Mouse (Mus musculus) myocyte (in vitro differentiated cells): ENCODE results near the gene Scarb1.

Source experiments
- CEBPB ChIP-seq: IDR thresholded peaks from 2 replicates; pipeline ENCODE4 v1.6.1; 2011; ENCODE audit warnings: mild to moderate bottlenecking, moderate library complexity; ENCODE audit not compliant: poor library complexity, insufficient read depth, severe bottlenecking
- E2F4 ChIP-seq: IDR thresholded peaks from one replicate; pipeline ENCODE4 v1.6.1; 2011; ENCODE audit warnings: mild to moderate bottlenecking, control low read depth, moderate library complexity; ENCODE audit not compliant: insufficient read depth
- MAX ChIP-seq: IDR thresholded peaks from one replicate; pipeline ENCODE4 v1.6.1; 2011; ENCODE audit warnings: low read depth, mild to moderate bottlenecking, control low read depth
- MYOD1 ChIP-seq, 3 experiments: IDR thresholded peaks; one replicate each; pipeline ENCODE4 v1.6.1; 2011; ENCODE audit warnings: control low read depth in 2 of 3, low read depth in 2 of 3, mild to moderate bottlenecking in 2 of 3, moderate library complexity in 1 of 3; ENCODE audit not compliant: insufficient read length in 2 of 3, control insufficient read depth in 1 of 3
- MYOG ChIP-seq, 3 experiments: IDR thresholded peaks; one replicate each; pipeline ENCODE4 v1.6.1; 2011; ENCODE audit warnings: control low read depth in 2 of 3, low read depth in 2 of 3, mild to moderate bottlenecking in 2 of 3; ENCODE audit not compliant: insufficient read length in 2 of 3, control insufficient read depth in 1 of 3, insufficient read depth in 1 of 3
- POLR2A ChIP-seq: IDR thresholded peaks from one replicate; pipeline ENCODE4 v1.6.1; 2011; ENCODE audit warnings: low read depth, mild to moderate bottlenecking, control low read depth, moderate library complexity; ENCODE audit not compliant: insufficient read length
- POLR2AphosphoS2 ChIP-seq: IDR thresholded peaks from one replicate; pipeline ENCODE4 v1.6.1; 2011; ENCODE audit warnings: low read depth, control low read depth; ENCODE audit not compliant: insufficient read length
- REST ChIP-seq: IDR thresholded peaks from one replicate; pipeline ENCODE4 v1.6.1; 2011; ENCODE audit warnings: mild to moderate bottlenecking, control low read depth, moderate library complexity; ENCODE audit not compliant: insufficient read depth, insufficient read length
- SRF ChIP-seq: IDR thresholded peaks from one replicate; pipeline ENCODE4 v1.6.1; 2011; ENCODE audit warnings: low read depth; ENCODE audit not compliant: control insufficient read depth, insufficient read length
- TCF12 ChIP-seq: IDR thresholded peaks from one replicate; pipeline ENCODE4 v1.6.1; 2011; ENCODE audit warnings: mild to moderate bottlenecking, control low read depth; ENCODE audit not compliant: poor library complexity, insufficient read depth, severe bottlenecking
- TCF3 ChIP-seq: IDR thresholded peaks from one replicate; pipeline ENCODE4 v1.6.1; 2011; ENCODE audit warnings: low read depth, control low read depth; ENCODE audit not compliant: insufficient read length
- USF1 ChIP-seq: IDR thresholded peaks from one replicate; pipeline ENCODE4 v1.6.1; 2011; ENCODE audit warnings: low read depth, mild to moderate bottlenecking, control low read depth, moderate library complexity

DNA sequence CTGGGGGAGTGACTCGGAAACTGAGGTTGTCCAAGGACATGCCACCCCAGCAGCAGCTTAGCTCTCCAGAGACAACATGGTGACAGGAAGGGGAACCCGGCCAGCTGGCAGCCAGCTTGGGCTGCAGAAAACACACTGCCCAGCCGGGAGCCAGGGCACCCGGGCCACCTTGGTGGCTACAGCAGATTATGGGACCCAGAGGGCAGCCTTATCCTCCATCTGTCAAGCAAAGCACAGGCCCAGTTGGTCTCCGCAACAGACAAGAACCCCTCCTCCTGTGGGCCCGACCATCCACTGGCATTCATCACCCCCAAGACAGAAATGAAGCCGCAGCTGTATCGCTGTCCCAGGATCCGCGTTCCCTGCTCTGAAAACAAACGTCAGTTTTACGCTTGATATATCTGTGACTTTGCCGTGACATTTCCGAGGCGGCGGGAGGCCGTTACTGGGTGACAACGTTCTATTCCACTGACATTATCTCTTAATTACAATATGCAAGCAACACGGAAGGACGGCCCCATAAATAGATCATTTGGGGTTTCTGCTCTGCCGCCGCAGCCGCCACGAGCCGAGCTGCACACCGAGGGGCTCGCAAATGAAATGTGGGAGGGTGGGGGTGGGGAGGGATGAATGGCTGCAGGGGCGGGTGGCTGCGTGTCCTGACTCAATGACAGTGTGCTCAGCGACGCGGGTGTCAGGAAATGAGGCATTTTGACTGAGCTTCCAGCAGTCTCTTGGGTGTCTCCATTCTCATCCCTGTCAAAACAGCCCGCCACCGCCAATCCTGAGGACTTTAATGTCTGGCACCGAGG is 73.5 kb downstream of the Scarb1 start:
- no peak for TF ChIP-seq TCF12
- TF ChIP-seq POLR2A, result no peak
- TF ChIP-seq CEBPB, result no peak
- TF ChIP-seq E2F4, result no peak
- no peak for TF ChIP-seq POLR2AphosphoS2
- TF ChIP-seq MAX, result no peak
- no peak for TF ChIP-seq TCF3
- TF ChIP-seq USF1, result no peak
- no peak for TF ChIP-seq MYOD1 (IDR thresholded peaks at IDR 0.05; ENCODE audit: control insufficient read depth in 1 of 3, insufficient read length in 2 of 3, low read depth in 2 of 3)
- TF ChIP-seq MYOG (IDR thresholded peaks at IDR 0.05; ENCODE audit: control insufficient read depth in 1 of 3, insufficient read depth in 1 of 3, insufficient read length in 2 of 3, low read depth in 2 of 3), result no peak
- TF ChIP-seq REST, result no peak
- TF ChIP-seq SRF, result no peak
